Mouse (Mus musculus): ENCODE results near the gene Bcan. TPM values are rescaled to one million over a fixed set of nuclear protein-coding genes. Genes with fewer than 3 reads are reported as not detected.

Gene Bcan
- polyA plus RNA-seq, 1 experiment from 2014 or later = 89.1 TPM

DNA sequence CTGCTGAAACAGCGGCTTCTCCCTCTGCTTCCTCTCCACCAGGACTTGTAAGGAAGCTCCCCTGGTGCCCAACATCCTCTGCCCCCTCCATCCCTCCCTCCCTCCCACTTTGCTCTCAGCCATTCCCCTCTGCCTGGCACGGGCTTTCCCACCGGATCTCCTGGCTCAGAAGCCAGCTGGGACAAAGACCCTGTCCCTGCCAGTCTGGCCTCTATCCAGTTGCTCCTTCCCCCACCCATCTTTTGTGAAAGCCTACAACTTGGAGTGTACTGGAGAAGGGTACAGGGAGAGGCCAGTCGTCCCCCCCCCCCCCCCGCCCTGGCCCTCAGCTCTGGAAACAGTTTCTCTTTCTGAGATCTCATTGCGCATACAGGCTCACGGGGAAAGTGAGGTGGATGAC, 1.3 kb downstream of the Bcan start:
- DNase-seq (ENCODE audit: low spot score) = no peak
- Histone ChIP-seq H3K36me3 (replicated peaks; ENCODE audit: control insufficient read depth, insufficient read depth) (no peaks in the 10 kb centered on the region), H3K9ac (no peak overlapping the region), H3K27ac (no peak overlapping the region), H3K27me3 (ENCODE audit: control insufficient read depth, insufficient read depth, low read length) (peaks cover 99% of the 10 kb centered on the region), H3K4me3 (replicated peaks; ENCODE audit: low read length) (peak overlapping the region; percentile 39), H3K9me3 (ENCODE audit: control insufficient read depth, low read length) (no peaks in the 10 kb centered on the region), H3K4me1 (replicated peaks; ENCODE audit: control insufficient read depth, insufficient read depth, low read length) (peaks cover 30% of the 10 kb centered on the region), H3K4me2 (replicated peaks) (peak overlapping the region; percentile 74)
- 5% methylated on average over 5 of the region's 7 CpGs for WGBS
- ATAC-seq (ENCODE audit: low FRiP score) = peak; percentile 64; the same call in 1 of the 2 replicates

DNA sequence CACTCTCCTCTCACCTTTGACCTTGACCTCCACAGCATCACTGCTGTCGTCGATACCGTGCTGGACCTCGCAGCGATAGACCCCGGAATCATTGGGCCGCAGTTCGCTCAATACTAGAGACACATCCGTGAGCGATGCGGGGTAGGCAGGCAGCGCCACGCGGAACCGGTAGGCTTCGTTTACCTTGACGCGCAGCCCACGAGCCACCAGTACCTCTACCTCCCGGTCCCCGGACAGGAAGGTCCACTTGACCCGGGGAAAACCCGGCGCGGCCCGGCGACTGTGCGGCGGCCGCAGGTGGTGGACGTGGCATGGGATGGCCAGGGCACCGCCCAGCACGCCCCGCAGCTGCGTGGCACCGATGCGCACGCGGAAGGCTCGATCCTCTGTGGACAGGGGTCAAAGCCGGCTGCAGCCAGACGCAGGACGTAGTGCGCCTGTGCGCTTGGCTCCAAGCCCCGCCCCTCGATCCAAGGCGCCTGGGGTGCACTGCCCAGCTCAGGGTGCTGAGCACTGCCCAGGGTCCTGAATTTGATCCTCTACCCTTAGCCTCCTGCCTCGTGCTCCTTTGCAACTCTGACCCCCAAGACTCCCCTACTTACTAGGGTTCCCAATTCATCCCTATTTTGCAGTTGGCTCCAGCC, 2.9 kb downstream of the Bcan start:
- no peak for ATAC-seq (ENCODE audit: low FRiP score)
- H3K4me2 ChIP-seq (replicated peaks) = peak overlapping the region; percentile 81
- peaks cover 30% of the 10 kb centered on the region for H3K4me1 ChIP-seq (replicated peaks; ENCODE audit: control insufficient read depth, insufficient read depth, low read length)
- no peaks in the 10 kb centered on the region for H3K36me3 ChIP-seq (replicated peaks; ENCODE audit: control insufficient read depth, insufficient read depth)
- peak overlapping the region; percentile 45 for H3K4me3 ChIP-seq (replicated peaks; ENCODE audit: low read length)
- DNase-seq (ENCODE audit: low spot score) = no peak
- peaks cover 88% of the 10 kb centered on the region for H3K27me3 ChIP-seq (ENCODE audit: control insufficient read depth, insufficient read depth, low read length)
- WGBS = under 1% methylated on average over 49 of the region's 49 CpGs
- no peaks in the 10 kb centered on the region for H3K9me3 ChIP-seq (ENCODE audit: control insufficient read depth, low read length)
- peak overlapping the region; percentile 58 for H3K9ac ChIP-seq
- no peak overlapping the region for H3K27ac ChIP-seq

GRCm38 (mm10) chr3:87996401-87996800, 3.6 kb downstream of the Bcan start:
- Histone ChIP-seq H3K9me3 (ENCODE audit: control insufficient read depth, low read length) (no peaks in the 10 kb centered on the region), H3K36me3 (replicated peaks; ENCODE audit: control insufficient read depth, insufficient read depth) (no peaks in the 10 kb centered on the region), H3K4me2 (replicated peaks) (peak overlapping the region; percentile 81), H3K4me1 (replicated peaks; ENCODE audit: control insufficient read depth, insufficient read depth, low read length) (peaks cover 30% of the 10 kb centered on the region), H3K9ac (no peak overlapping the region; the same call in 1 of the 2 replicates), H3K27ac (no peak overlapping the region), H3K27me3 (ENCODE audit: control insufficient read depth, insufficient read depth, low read length) (peaks cover 83% of the 10 kb centered on the region), H3K4me3 (replicated peaks; ENCODE audit: low read length) (peak overlapping the region; percentile 45)
- DNase-seq (ENCODE audit: low spot score) (no peak), ATAC-seq (ENCODE audit: low FRiP score) (no peak)
- WGBS = 3% methylated on average over 15 of the region's 15 CpGs

GRCm38 (mm10) chr3:87995331-87995730, 4.7 kb downstream of the Bcan start:
- ATAC-seq (ENCODE audit: low FRiP score) (no peak), DNase-seq (ENCODE audit: low spot score) (no peak)
- peaks cover 25% of the 10 kb centered on the region for H3K4me1 ChIP-seq (replicated peaks; ENCODE audit: control insufficient read depth, insufficient read depth, low read length)
- no peak overlapping the region for H3K4me2 ChIP-seq (replicated peaks)
- no peak overlapping the region for H3K4me3 ChIP-seq (replicated peaks; ENCODE audit: low read length)
- peaks cover 72% of the 10 kb centered on the region for H3K27me3 ChIP-seq (ENCODE audit: control insufficient read depth, insufficient read depth, low read length)
- H3K9me3 ChIP-seq (ENCODE audit: control insufficient read depth, low read length) = no peaks in the 10 kb centered on the region
- no peaks in the 10 kb centered on the region for H3K36me3 ChIP-seq (replicated peaks; ENCODE audit: control insufficient read depth, insufficient read depth)
- 29% methylated on average over 11 of the region's 11 CpGs for WGBS
- no peak overlapping the region for H3K27ac ChIP-seq
- no peak overlapping the region for H3K9ac ChIP-seq

- no peaks in the 10 kb centered on the region for H3K36me3 ChIP-seq (replicated peaks; ENCODE audit: control insufficient read depth, insufficient read depth)
- DNase-seq (ENCODE audit: low spot score) (no peak), ATAC-seq (ENCODE audit: low FRiP score) (no peak)
- WGBS = 4% methylated on average over 6 of the region's 6 CpGs
- H3K4me2 ChIP-seq (replicated peaks) = no peak overlapping the region
- peaks cover 13% of the 10 kb centered on the region for H3K4me1 ChIP-seq (replicated peaks; ENCODE audit: control insufficient read depth, insufficient read depth, low read length)
- H3K27me3 ChIP-seq (ENCODE audit: control insufficient read depth, insufficient read depth, low read length) = peaks cover 53% of the 10 kb centered on the region
- no peak overlapping the region for H3K27ac ChIP-seq
- no peaks in the 10 kb centered on the region for H3K9me3 ChIP-seq (ENCODE audit: control insufficient read depth, low read length)
- H3K4me3 ChIP-seq (replicated peaks; ENCODE audit: low read length) = no peak overlapping the region
- no peak overlapping the region for H3K9ac ChIP-seq
Measured at GRCm38 (mm10) chr3:87993436-87993835, 6.6 kb downstream of the Bcan start.

- Histone ChIP-seq H3K4me3 (replicated peaks; ENCODE audit: low read length) (no peak overlapping the region), H3K36me3 (replicated peaks; ENCODE audit: control insufficient read depth, insufficient read depth) (no peaks in the 10 kb centered on the region), H3K9ac (no peak overlapping the region), H3K4me2 (replicated peaks) (no peak overlapping the region), H3K27me3 (ENCODE audit: control insufficient read depth, insufficient read depth, low read length) (peaks cover 18% of the 10 kb centered on the region), H3K9me3 (ENCODE audit: control insufficient read depth, low read length) (no peaks in the 10 kb centered on the region), H3K4me1 (replicated peaks; ENCODE audit: control insufficient read depth, insufficient read depth, low read length) (peaks cover 13% of the 10 kb centered on the region), H3K27ac (no peak overlapping the region)
- no peak for ATAC-seq (ENCODE audit: low FRiP score)
- 38% methylated on average over 10 of the region's 10 CpGs for WGBS
- DNase-seq (ENCODE audit: low spot score) = no peak
Measured at GRCm38 (mm10) chr3:87989935-87990334, 10.1 kb downstream of the Bcan start.

GRCm38 (mm10) chr3:87988068-87988467, 12.0 kb downstream of the Bcan start:
- Histone ChIP-seq H3K9me3 (ENCODE audit: control insufficient read depth, low read length) (no peaks in the 10 kb centered on the region), H3K27me3 (ENCODE audit: control insufficient read depth, insufficient read depth, low read length) (peaks cover 4% of the 10 kb centered on the region; the same call in 1 of the 2 replicates), H3K9ac (peak overlapping the region; percentile 55), H3K4me1 (replicated peaks; ENCODE audit: control insufficient read depth, insufficient read depth, low read length) (peaks cover 26% of the 10 kb centered on the region), H3K36me3 (replicated peaks; ENCODE audit: control insufficient read depth, insufficient read depth) (no peaks in the 10 kb centered on the region), H3K4me3 (replicated peaks; ENCODE audit: low read length) (peak overlapping the region; percentile 35), H3K27ac (0 out of 2 replicates have a peak overlapping the region, but pooled peaks have one; percentile 59), H3K4me2 (replicated peaks) (peak overlapping the region; percentile 77)
- peak; percentile 27 for DNase-seq (ENCODE audit: low spot score)
- WGBS = 9% methylated on average over 15 of the region's 15 CpGs
- peak; percentile 7; the same call in 1 of the 2 replicates for ATAC-seq (ENCODE audit: low FRiP score)

GRCm38 (mm10) chr3:87987633-87988032, 12.4 kb downstream of the Bcan start:
- Histone ChIP-seq H3K4me1 (replicated peaks; ENCODE audit: control insufficient read depth, insufficient read depth, low read length) (peaks cover 30% of the 10 kb centered on the region), H3K9me3 (ENCODE audit: control insufficient read depth, low read length) (no peaks in the 10 kb centered on the region), H3K27me3 (ENCODE audit: control insufficient read depth, insufficient read depth, low read length) (0 out of 2 replicates have a peak, but pooled peaks cover 4% of the 10 kb centered on the region), H3K27ac (peak overlapping the region; percentile 59), H3K4me2 (replicated peaks) (peak overlapping the region; percentile 77), H3K36me3 (replicated peaks; ENCODE audit: control insufficient read depth, insufficient read depth) (no peaks in the 10 kb centered on the region), H3K9ac (peak overlapping the region; percentile 55), H3K4me3 (replicated peaks; ENCODE audit: low read length) (peak overlapping the region; percentile 35)
- WGBS = 0% methylated on average over 15 of the region's 15 CpGs
- ATAC-seq (ENCODE audit: low FRiP score) = peak; percentile 56
- DNase-seq (ENCODE audit: low spot score) = peak; percentile 66

DNA sequence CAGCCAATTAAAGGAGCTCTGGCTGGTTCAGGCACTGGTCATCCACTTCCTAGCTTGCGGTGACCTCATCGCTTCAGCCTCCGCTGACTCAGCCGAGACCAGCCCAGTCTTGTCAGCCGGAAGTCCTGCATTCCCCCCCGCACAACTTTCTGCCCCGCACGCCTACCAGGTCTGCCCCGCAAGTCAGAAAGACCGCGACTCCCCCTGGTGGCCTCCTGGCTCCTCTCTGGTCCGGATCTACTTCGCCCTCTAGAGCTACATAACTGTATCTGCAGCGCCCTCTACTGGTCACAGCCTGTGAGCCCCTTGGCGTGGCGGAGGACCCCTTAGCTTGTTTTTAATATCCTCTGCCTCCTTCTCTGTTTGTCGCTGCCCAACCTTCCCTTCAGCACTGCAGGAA, 13.2 kb downstream of the Bcan start:
- H3K27ac ChIP-seq = peak overlapping the region; percentile 59
- H3K27me3 ChIP-seq (ENCODE audit: control insufficient read depth, insufficient read depth, low read length) = no peaks in the 10 kb centered on the region
- peak overlapping the region; percentile 35 for H3K4me3 ChIP-seq (replicated peaks; ENCODE audit: low read length)
- H3K36me3 ChIP-seq (replicated peaks; ENCODE audit: control insufficient read depth, insufficient read depth) = no peaks in the 10 kb centered on the region
- ATAC-seq (ENCODE audit: low FRiP score) (peak; percentile 79), DNase-seq (ENCODE audit: low spot score) (peak; percentile 98)
- under 1% methylated on average over 17 of the region's 17 CpGs for WGBS
- peak overlapping the region; percentile 55 for H3K9ac ChIP-seq
- H3K4me1 ChIP-seq (replicated peaks; ENCODE audit: control insufficient read depth, insufficient read depth, low read length) = peaks cover 38% of the 10 kb centered on the region
- no peaks in the 10 kb centered on the region for H3K9me3 ChIP-seq (ENCODE audit: control insufficient read depth, low read length)
- peak overlapping the region; percentile 77 for H3K4me2 ChIP-seq (replicated peaks)

All from hindbrain, embryonic 14.5 days (tissue).